Mouse (Mus musculus) embryonic facial prominence, embryonic 11.5 days (tissue): Measurements from ENCODE around the gene Cntrl. TPM values are rescaled to one million over a fixed set of nuclear protein-coding genes. Genes with fewer than 3 reads are reported as not detected.

Experiments used
- ATAC-seq: fragments of 200-750 bp; cut with Nextera tagmentation; replicated peaks from 2 replicates; pipeline ENCODE4 v1.8.0; 2017; ENCODE audit warnings: low read depth; ENCODE audit not compliant: insufficient number of reproducible peaks, low FRiP score, low TSS enrichment
- DNase-seq: peaks from one replicate; pipeline ENCODE4 v3.0.0-alpha.2; 2015; ENCODE audit warnings: low spot score
- H3K27ac ChIP-seq: fragments of 300-500 bp; sonication (generic); replicated peaks from 2 replicates; pipeline ENCODE4 v1.5.1; 2014; ENCODE audit warnings: mild to moderate bottlenecking, low read depth, low read length, control low read depth
- H3K27me3 ChIP-seq: fragments of 300-500 bp; sonication (generic); 2 replicates; pipeline ENCODE4 v1.6.1; 2014; ENCODE audit warnings: mild to moderate bottlenecking, low read length, moderate library complexity, mixed read lengths; ENCODE audit not compliant: control insufficient read depth, insufficient read depth
- H3K36me3 ChIP-seq: fragments of 300-500 bp; sonication (generic); replicated peaks from 2 replicates; pipeline ENCODE4 v1.6.1; 2014; ENCODE audit warnings: low read depth, mild to moderate bottlenecking, low read length, moderate library complexity, mixed read lengths; ENCODE audit not compliant: control insufficient read depth, insufficient read depth
- H3K4me1 ChIP-seq: fragments of 300-500 bp; sonication (generic); 2 replicates; pipeline ENCODE4 v1.6.1; 2014; ENCODE audit warnings: low read length, mixed read lengths; ENCODE audit not compliant: control insufficient read depth, insufficient read depth
- H3K4me2 ChIP-seq: fragments of 300-500 bp; sonication (generic); 2 replicates; pipeline ENCODE4 v1.6.1; 2014; ENCODE audit warnings: low read depth, mild to moderate bottlenecking, control low read depth, low read length, moderate library complexity
- H3K4me3 ChIP-seq: fragments of 300-500 bp; sonication (generic); 2 replicates; pipeline ENCODE4 v1.5.1; 2014; ENCODE audit warnings: low read depth, low read length, control low read depth
- H3K9ac ChIP-seq: fragments of 300-500 bp; sonication (generic); replicated peaks from 2 replicates; pipeline ENCODE4 v1.6.1; 2014; ENCODE audit warnings: mild to moderate bottlenecking, control low read depth, low read length
- H3K9me3 ChIP-seq: fragments of 300-500 bp; sonication (generic); replicated peaks from 2 replicates; pipeline ENCODE4 v1.6.1; 2016; ENCODE audit warnings: mild to moderate bottlenecking, low read length, inconsistent platforms, mixed read lengths; ENCODE audit not compliant: control insufficient read depth
- WGBS: fragments of 180-500 bp; shearing (Covaris S2); extraction: QIAGEN DNeasy Blood & Tissue Kit; methylation state at CpG from one replicate; pipeline ENCODE4 v1.1.7; 2014; 5-methylcytosine and 5-hydroxymethylcytosine counted together
- polyA plus RNA-seq: library from polyadenylated mRNA; unstranded; fragments of >200 nt; fragmentation: Nextera tagmentation; extraction: Ambion mirVana; gene quantifications from 2 replicates; pipeline ENCODE4 v1.2.1, GENCODE M21; 2014

Cntrl gene
- polyA plus RNA-seq, 1 experiment from 2014 or later, result 32.7 TPM

- Histone ChIP-seq H3K36me3 (peaks cover 25% of the 10 kb centered on the region), H3K9ac (no peak overlapping the region), H3K4me1 (no peaks in the 10 kb centered on the region), H3K27ac (no peak overlapping the region), H3K27me3 (no peaks in the 10 kb centered on the region), H3K4me3 (no peak overlapping the region), H3K4me2 (no peak overlapping the region), H3K9me3 (no peaks in the 10 kb centered on the region)
- DNase-seq (no peak), ATAC-seq (no peak)
- WGBS, result 89% methylated on average over 5 of the region's 5 CpGs
These were observed 57.5 kb downstream of the Cntrl start for GRCm38 (mm10) chr2:35166816-35167215.

- WGBS, result 89% methylated on average over 2 of the region's 2 CpGs
- Histone ChIP-seq H3K27ac (no peak overlapping the region), H3K4me1 (no peaks in the 10 kb centered on the region), H3K9me3 (no peaks in the 10 kb centered on the region), H3K27me3 (no peaks in the 10 kb centered on the region), H3K4me2 (no peak overlapping the region), H3K4me3 (no peak overlapping the region), H3K9ac (no peak overlapping the region), H3K36me3 (peaks cover 26% of the 10 kb centered on the region)
- ATAC-seq, result no peak
- no peak for DNase-seq
These were observed 60.2 kb downstream of the Cntrl start for GRCm38 (mm10) chr2:35169452-35169851.

DNA sequence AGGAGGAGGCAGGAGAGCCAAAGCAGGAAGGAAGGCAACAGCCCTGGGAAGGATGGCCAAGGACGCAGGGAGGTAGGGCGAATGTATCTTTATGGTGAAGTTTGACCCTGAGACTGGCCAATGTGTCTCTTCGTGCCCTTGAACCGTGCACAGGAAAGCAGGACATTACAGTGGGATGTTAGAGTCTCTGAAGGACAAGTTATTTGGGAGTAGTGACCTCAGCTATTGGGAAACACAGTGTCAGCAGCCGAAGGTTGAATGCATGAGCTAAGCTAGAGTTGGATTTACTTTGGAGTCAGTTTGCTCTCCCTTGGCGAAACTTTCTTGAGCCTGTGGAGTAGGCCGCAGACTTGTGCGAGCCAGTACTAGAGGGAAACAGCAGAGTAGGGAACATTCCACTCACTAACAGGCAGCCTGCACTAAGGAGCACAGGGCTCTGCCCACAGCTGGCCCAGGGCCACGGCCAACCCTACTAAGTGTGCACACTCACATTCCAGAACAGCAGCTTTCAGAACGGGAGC lies 62.1 kb downstream of the Cntrl start:
- Histone ChIP-seq H3K27ac (no peak overlapping the region), H3K27me3 (no peaks in the 10 kb centered on the region), H3K4me1 (no peaks in the 10 kb centered on the region), H3K9ac (no peak overlapping the region), H3K36me3 (peaks cover 31% of the 10 kb centered on the region), H3K9me3 (no peaks in the 10 kb centered on the region), H3K4me3 (no peak overlapping the region), H3K4me2 (no peak overlapping the region)
- 88% methylated on average over 10 of the region's 10 CpGs for WGBS
- no peak for ATAC-seq
- no peak for DNase-seq

DNA sequence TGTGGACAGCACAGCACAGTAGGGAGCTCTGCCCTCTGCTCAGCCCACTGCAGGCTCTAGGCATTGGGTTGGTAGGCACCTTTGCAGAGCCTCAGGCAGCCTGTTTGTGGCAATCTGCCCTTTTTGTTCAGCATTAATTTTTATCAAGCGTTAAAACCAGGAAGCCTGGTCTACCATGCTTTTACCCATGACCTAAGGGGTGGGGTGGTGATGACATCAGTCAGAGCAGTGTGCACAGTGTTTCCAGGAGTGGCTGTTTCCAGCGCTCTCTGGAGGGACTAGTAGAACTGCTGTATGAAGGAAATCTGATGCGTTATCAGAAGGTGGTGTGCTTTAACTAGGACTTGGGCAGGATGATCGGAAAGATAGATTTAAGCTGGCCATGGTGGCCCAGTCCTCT lies 63.0 kb downstream of the Cntrl start:
- no peaks in the 10 kb centered on the region for H3K27me3 ChIP-seq
- no peak overlapping the region for H3K27ac ChIP-seq
- WGBS, result 93% methylated on average over 4 of the region's 4 CpGs
- H3K4me1 ChIP-seq, result no peaks in the 10 kb centered on the region
- DNase-seq, result no peak
- no peak for ATAC-seq
- no peaks in the 10 kb centered on the region for H3K9me3 ChIP-seq
- no peak overlapping the region for H3K9ac ChIP-seq
- no peak overlapping the region for H3K4me2 ChIP-seq
- H3K36me3 ChIP-seq, result peaks cover 33% of the 10 kb centered on the region
- H3K4me3 ChIP-seq, result no peak overlapping the region

- H3K9me3 ChIP-seq, result no peaks in the 10 kb centered on the region
- no peak overlapping the region for H3K4me3 ChIP-seq
- DNase-seq (no peak), ATAC-seq (0 out of 2 replicates have a peak, but pooled peaks have one; percentile 9)
- no peak overlapping the region for H3K9ac ChIP-seq
- no peak overlapping the region for H3K4me2 ChIP-seq
- no peaks in the 10 kb centered on the region for H3K27me3 ChIP-seq
- H3K36me3 ChIP-seq, result peaks cover 31% of the 10 kb centered on the region
- no peaks in the 10 kb centered on the region for H3K4me1 ChIP-seq
- no peak overlapping the region for H3K27ac ChIP-seq
- 93% methylated on average over 5 of the region's 5 CpGs for WGBS
These were observed 64.4 kb downstream of the Cntrl start for GRCm38 (mm10) chr2:35173666-35174065.

GRCm38 (mm10) chr2:35174100-35174499 lies 64.8 kb downstream of the Cntrl start:
- peaks cover 31% of the 10 kb centered on the region for H3K36me3 ChIP-seq

DNA sequence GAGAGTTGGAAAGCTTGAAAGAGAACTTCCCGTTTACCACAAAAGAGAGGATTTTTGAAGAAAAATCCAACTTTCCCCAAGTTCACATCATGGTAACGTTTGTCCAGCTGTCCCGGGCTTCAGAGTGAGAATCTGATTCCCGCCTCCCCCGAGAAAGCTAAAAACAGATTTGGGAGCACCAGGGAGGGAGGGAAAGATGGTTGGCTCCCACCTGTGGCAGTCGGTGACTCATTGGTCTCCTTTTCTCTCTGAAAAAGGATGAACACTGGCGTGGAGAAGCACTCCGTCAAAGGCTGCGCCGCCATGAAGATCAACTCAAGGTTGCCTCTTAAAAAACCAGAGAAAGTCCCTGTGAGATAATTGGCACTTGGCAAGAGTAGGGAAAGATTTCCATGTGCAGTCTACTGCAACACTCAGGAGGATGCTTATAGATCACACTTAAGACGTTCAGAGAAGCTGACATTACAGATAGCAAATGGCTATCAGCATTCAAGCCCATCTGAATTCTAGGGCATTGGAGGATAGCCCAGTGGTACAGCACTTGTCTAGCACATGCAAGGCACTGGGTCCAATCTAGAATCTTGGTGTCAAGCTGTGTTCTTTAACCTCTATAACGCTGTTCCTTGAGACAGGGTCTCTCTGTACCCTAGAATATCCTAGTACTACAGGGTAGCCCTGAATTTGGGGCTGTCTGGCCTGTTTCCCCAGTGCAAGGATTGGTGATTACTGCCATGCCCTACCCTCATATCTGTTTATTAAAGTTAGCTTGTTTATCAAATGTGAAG lies 66.2 kb downstream of the Cntrl start:
- no peak for ATAC-seq
- WGBS, result 90% methylated on average over 12 of the region's 12 CpGs
- no peak for DNase-seq

More at GRCm38 (mm10) chr2:35174100-35174499, 64.8 kb downstream of the Cntrl start:
- Histone ChIP-seq H3K27ac (no peak overlapping the region), H3K9ac (no peak overlapping the region), H3K9me3 (no peaks in the 10 kb centered on the region), H3K4me1 (no peaks in the 10 kb centered on the region), H3K27me3 (no peaks in the 10 kb centered on the region), H3K4me3 (no peak overlapping the region), H3K4me2 (no peak overlapping the region)
- DNase-seq, result no peak
- WGBS, result 45% methylated on average over 5 of the region's 5 CpGs
- 0 out of 2 replicates have a peak, but pooled peaks have one; percentile 56 for ATAC-seq

GRCm38 (mm10) chr2:35178153-35178552 lies 68.9 kb downstream of the Cntrl start:
- 92% methylated on average over 3 of the region's 3 CpGs for WGBS
- DNase-seq (no peak), ATAC-seq (no peak)
- Histone ChIP-seq H3K4me2 (no peak overlapping the region), H3K4me3 (no peak overlapping the region), H3K9ac (no peak overlapping the region), H3K27me3 (no peaks in the 10 kb centered on the region), H3K4me1 (no peaks in the 10 kb centered on the region), H3K9me3 (no peaks in the 10 kb centered on the region), H3K36me3 (peaks cover 24% of the 10 kb centered on the region), H3K27ac (no peak overlapping the region)

More for the DNA sequence above, 66.2 kb downstream of the Cntrl start:
- Histone ChIP-seq H3K4me1 (no peaks in the 10 kb centered on the region), H3K27ac (no peak overlapping the region), H3K36me3 (peaks cover 33% of the 10 kb centered on the region), H3K9ac (no peak overlapping the region), H3K4me2 (no peak overlapping the region), H3K9me3 (no peaks in the 10 kb centered on the region), H3K4me3 (no peak overlapping the region), H3K27me3 (no peaks in the 10 kb centered on the region)
